Mouse (Mus musculus) sigmoid colon, adult 10 weeks (tissue): ENCODE measurements around the gene Stxbp6. TPM values are rescaled to one million over a fixed set of nuclear protein-coding genes. Genes with fewer than 3 reads are reported as not detected.

Experiments used
- polyA plus RNA-seq: library from polyadenylated mRNA; stranded (reverse); fragments of 350-450 nt; fragmentation: Illumina TruSeq; extraction: RNeasy Lipid Tissue Mini Kit (QIAGEN cat#74804); gene quantifications from one replicate; pipeline ENCODE4 v1.2.3, GENCODE M21; 2014; ENCODE audit warnings: low read depth, low replicate concordance

Gene Stxbp6
- 75.5 TPM for polyA plus RNA-seq

DNA sequence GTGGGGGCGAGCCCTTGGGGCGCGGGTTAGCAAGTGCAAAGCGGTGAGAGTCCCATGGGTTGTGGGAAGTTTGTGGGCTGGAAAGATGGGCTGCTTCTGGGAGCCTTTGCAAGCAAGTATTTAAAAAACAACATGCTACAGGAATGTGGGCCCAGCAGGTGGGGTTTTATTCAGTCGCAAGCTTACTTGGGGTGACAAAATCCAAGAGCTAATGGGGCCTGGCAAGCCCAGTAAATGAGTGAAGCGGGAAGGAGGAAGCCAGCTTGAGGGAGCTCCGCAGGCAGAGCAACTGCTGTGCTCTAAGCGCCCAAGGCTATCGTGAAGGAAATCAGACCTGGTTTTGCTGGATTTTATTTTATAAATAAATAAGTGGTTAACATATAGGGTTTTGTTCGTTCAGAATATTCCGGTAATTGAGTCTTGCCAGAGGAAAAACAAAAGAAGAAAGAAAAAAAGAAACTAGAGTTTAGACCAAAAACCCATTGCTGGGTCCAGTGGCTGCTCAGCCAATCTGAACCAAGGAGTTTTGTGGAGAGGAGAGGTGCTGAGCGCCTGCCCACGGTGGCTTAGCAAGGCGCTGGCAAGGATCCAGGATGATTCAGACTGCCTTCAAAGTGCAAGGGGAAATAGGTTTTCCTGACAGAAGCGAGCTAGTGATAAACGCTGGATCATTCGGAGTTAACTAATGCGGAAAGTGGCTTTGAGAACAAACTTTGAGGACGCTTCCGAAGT lies at the start of gene Stxbp6:
Stxbp6 (minus strand) TSS at position 99 of the 732 bp plus-strand sequence.

